Mouse (Mus musculus): ENCODE data around the gene Cnga1. TPM values are rescaled to one million over a fixed set of nuclear protein-coding genes. Genes with fewer than 3 reads are reported as not detected.

The Cnga1 gene
- polyA plus RNA-seq, 1 experiment from 2014 or later, result not detected

DNA sequence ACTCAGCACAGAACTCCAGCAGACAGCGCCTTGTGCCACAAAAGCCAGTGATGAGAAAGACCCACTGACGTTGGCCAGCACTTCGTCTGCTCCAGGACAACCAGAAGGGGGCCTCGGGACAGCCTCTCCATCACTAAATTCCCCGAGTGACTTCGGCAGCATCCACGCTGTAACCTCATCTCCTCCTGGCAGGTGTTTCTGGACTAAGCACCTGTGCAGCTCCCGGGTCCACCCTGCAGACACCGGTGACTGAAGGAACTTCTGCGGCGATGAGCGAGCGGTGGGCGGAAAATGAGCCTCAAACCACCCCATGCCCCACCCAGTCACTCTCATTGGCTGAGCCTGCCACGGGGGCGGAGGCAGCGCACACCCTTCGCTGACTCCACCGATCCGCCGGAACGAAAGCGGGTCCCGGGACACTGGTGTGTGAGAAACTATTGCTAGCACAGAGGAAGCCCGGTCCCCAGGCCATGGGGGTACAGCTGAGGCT is 3.4 kb upstream of the Cnga1 start, which contains the start of gene Nipal1:
Nipal1 (plus strand) TSS at position 378 of the 490 bp plus-strand sequence.
- DNase-seq (ENCODE audit: low spot score) (peak; percentile 82), ATAC-seq (ENCODE audit: low FRiP score) (peak; percentile 97)
- no peaks in the 10 kb centered on the region for H3K36me3 ChIP-seq (ENCODE audit: control insufficient read depth, insufficient read depth, low read length)
- no peaks in the 10 kb centered on the region for H3K9me3 ChIP-seq (ENCODE audit: control insufficient read depth, low read length)
- WGBS, result 0% methylated on average over 25 of the region's 25 CpGs
- no peak within 1 kb of the TSS for H3K27ac ChIP-seq (ENCODE audit: low read depth, low read length)
- peak within 1 kb of the TSS; percentile 40 for H3K4me3 ChIP-seq (ENCODE audit: low read depth, low read length)
- peaks cover 6% of the 10 kb centered on the region for H3K27me3 ChIP-seq (ENCODE audit: control insufficient read depth, insufficient read depth, low read length)
- H3K4me2 ChIP-seq (replicated peaks; ENCODE audit: low read depth, low read length), result peak within 1 kb of the TSS; percentile 77
- H3K9ac ChIP-seq (ENCODE audit: low read depth, low read length), result no peak within 1 kb of the TSS
- peaks cover 3% of the 10 kb centered on the region; the same call in 1 of the 2 replicates for H3K4me1 ChIP-seq (replicated peaks; ENCODE audit: control insufficient read depth, insufficient read depth, low read length)

DNA sequence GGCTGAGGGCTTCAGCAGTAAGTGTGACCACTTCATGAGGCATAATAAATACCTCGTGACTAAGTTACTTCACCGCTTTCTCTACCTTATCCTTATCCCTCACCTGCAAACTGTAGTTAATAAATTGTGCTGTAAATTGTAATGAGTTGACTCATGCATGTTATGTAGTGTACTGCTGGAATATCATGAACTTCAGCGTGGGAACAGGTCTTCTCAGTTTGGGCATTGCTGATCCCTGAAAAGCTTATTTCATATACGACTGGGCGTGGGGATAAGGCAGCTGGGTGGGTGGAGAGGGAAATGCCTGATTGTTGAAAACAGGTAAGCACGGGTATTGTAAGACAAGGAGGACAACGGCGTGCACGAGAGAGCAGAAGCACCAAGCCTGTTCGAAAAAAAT is 2.9 kb upstream of the Cnga1 start:
- H3K4me1 ChIP-seq (replicated peaks; ENCODE audit: control insufficient read depth, insufficient read depth, low read length), result peaks cover 3% of the 10 kb centered on the region; the same call in 1 of the 2 replicates
- H3K9ac ChIP-seq (ENCODE audit: low read depth, low read length), result no peak overlapping the region
- no peaks in the 10 kb centered on the region for H3K36me3 ChIP-seq (ENCODE audit: control insufficient read depth, insufficient read depth, low read length)
- no peak overlapping the region for H3K27ac ChIP-seq (ENCODE audit: low read depth, low read length)
- H3K9me3 ChIP-seq (ENCODE audit: control insufficient read depth, low read length), result no peaks in the 10 kb centered on the region
- peak overlapping the region; percentile 40 for H3K4me3 ChIP-seq (ENCODE audit: low read depth, low read length)
- WGBS, result 32% methylated on average over 10 of the region's 10 CpGs
- peak; percentile 34; the same call in 1 of the 2 replicates for ATAC-seq (ENCODE audit: low FRiP score)
- H3K4me2 ChIP-seq (replicated peaks; ENCODE audit: low read depth, low read length), result peak overlapping the region; percentile 77
- H3K27me3 ChIP-seq (ENCODE audit: control insufficient read depth, insufficient read depth, low read length), result peaks cover 6% of the 10 kb centered on the region
- no peak for DNase-seq (ENCODE audit: low spot score)

DNA sequence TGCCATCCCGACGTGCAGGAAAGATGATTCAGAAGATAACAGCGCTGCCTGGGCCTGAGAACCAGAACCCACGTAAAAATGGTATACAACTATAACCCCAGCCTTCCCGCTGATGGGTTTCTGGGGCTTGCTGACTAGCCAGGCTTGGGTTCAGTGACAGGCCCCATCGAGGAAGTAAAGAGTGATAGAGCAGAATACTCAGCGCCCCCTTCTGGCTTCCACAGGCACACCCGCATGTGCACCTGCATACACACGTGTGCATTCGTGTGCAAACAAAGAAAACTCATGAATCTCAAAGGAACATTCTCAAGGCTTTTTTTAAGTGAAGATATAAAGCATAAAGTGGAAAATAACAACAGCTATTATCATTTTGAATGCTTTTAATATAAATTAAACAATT is 2.1 kb upstream of the Cnga1 start:
- Histone ChIP-seq H3K4me1 (replicated peaks; ENCODE audit: control insufficient read depth, insufficient read depth, low read length) (peaks cover 3% of the 10 kb centered on the region; the same call in 1 of the 2 replicates), H3K27ac (ENCODE audit: low read depth, low read length) (no peak overlapping the region), H3K4me2 (replicated peaks; ENCODE audit: low read depth, low read length) (no peak overlapping the region), H3K27me3 (ENCODE audit: control insufficient read depth, insufficient read depth, low read length) (peaks cover 6% of the 10 kb centered on the region), H3K9me3 (ENCODE audit: control insufficient read depth, low read length) (no peaks in the 10 kb centered on the region), H3K9ac (ENCODE audit: low read depth, low read length) (no peak overlapping the region), H3K4me3 (ENCODE audit: low read depth, low read length) (no peak overlapping the region), H3K36me3 (ENCODE audit: control insufficient read depth, insufficient read depth, low read length) (no peaks in the 10 kb centered on the region)
- 37% methylated on average over 10 of the region's 10 CpGs for WGBS
- DNase-seq (ENCODE audit: low spot score) (peak; percentile 27), ATAC-seq (ENCODE audit: low FRiP score) (no peak)

- Histone ChIP-seq H3K27ac (ENCODE audit: low read depth, low read length) (no peak overlapping the region), H3K27me3 (ENCODE audit: control insufficient read depth, insufficient read depth, low read length) (peaks cover 6% of the 10 kb centered on the region), H3K9me3 (ENCODE audit: control insufficient read depth, low read length) (no peaks in the 10 kb centered on the region), H3K4me1 (replicated peaks; ENCODE audit: control insufficient read depth, insufficient read depth, low read length) (peaks cover 3% of the 10 kb centered on the region; the same call in 1 of the 2 replicates), H3K36me3 (ENCODE audit: control insufficient read depth, insufficient read depth, low read length) (no peaks in the 10 kb centered on the region), H3K4me3 (ENCODE audit: low read depth, low read length) (no peak overlapping the region), H3K4me2 (replicated peaks; ENCODE audit: low read depth, low read length) (no peak overlapping the region), H3K9ac (ENCODE audit: low read depth, low read length) (no peak overlapping the region)
- 85% methylated on average over 7 of the region's 7 CpGs for WGBS
- ATAC-seq (ENCODE audit: low FRiP score), result no peak
- no peak for DNase-seq (ENCODE audit: low spot score)
These were observed 420 bp downstream of the Cnga1 start for GRCm38 (mm10) chr5:72643655-72644054.

DNA sequence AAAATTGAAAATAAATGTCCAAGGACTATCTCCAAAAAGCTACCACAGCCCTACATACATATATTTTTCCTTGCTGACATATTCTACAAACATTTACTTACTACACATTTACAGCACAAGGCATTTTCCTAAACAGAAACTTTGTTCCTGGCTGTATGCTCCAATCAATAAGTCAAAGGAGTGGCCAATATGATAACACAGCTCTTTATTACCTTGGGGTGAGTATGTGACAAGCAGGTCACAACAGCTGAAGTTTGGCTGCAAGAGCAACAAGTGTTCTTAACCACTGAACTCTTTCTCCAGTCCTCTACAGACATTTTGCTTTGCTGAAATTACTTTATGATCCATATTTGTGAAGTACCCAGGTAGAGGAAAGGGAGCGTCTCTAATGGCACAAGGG is 4.0 kb downstream of the Cnga1 start:
- Histone ChIP-seq H3K4me1 (replicated peaks; ENCODE audit: control insufficient read depth, insufficient read depth, low read length) (no peaks in the 10 kb centered on the region), H3K27me3 (ENCODE audit: control insufficient read depth, insufficient read depth, low read length) (no peaks in the 10 kb centered on the region), H3K27ac (ENCODE audit: low read depth, low read length) (no peak overlapping the region), H3K9ac (ENCODE audit: low read depth, low read length) (no peak overlapping the region), H3K36me3 (ENCODE audit: control insufficient read depth, insufficient read depth, low read length) (no peaks in the 10 kb centered on the region), H3K4me2 (replicated peaks; ENCODE audit: low read depth, low read length) (no peak overlapping the region), H3K9me3 (ENCODE audit: control insufficient read depth, low read length) (no peaks in the 10 kb centered on the region), H3K4me3 (ENCODE audit: low read depth, low read length) (no peak overlapping the region)
- DNase-seq (ENCODE audit: low spot score) (no peak), ATAC-seq (ENCODE audit: low FRiP score) (no peak)
- WGBS, result 97% methylated on average over 1 of the region's 1 CpGs

DNA sequence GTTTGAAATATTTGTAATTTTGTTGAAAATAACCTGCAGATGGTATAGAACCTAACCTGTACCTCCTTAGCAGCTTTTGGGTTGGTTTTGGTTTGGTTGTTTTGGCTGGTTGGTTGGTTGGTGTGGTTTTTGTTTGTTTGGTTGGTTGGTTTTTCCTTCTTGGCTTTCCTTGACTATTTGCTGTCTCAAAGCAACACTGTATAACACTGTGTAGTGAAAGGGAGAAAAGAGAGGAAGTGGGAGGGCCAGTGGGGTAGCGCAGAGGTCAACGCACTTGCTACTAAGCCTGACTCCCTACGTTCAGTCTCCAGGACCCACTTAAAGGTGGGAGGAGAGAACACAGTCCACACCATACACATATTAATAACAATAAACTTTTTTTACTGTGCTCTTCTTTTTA is 7.5 kb downstream of the Cnga1 start:
- Histone ChIP-seq H3K36me3 (ENCODE audit: control insufficient read depth, insufficient read depth, low read length) (no peaks in the 10 kb centered on the region), H3K9ac (ENCODE audit: low read depth, low read length) (no peak overlapping the region), H3K4me3 (ENCODE audit: low read depth, low read length) (no peak overlapping the region), H3K9me3 (ENCODE audit: control insufficient read depth, low read length) (no peaks in the 10 kb centered on the region), H3K27me3 (ENCODE audit: control insufficient read depth, insufficient read depth, low read length) (no peaks in the 10 kb centered on the region), H3K4me2 (replicated peaks; ENCODE audit: low read depth, low read length) (no peak overlapping the region), H3K4me1 (replicated peaks; ENCODE audit: control insufficient read depth, insufficient read depth, low read length) (no peaks in the 10 kb centered on the region), H3K27ac (ENCODE audit: low read depth, low read length) (no peak overlapping the region)
- DNase-seq (ENCODE audit: low spot score) (no peak), ATAC-seq (ENCODE audit: low FRiP score) (no peak)
- WGBS, result 86% methylated on average over 3 of the region's 3 CpGs

- WGBS, result 72% methylated on average over 3 of the region's 3 CpGs
- no peaks in the 10 kb centered on the region for H3K4me1 ChIP-seq (replicated peaks; ENCODE audit: control insufficient read depth, insufficient read depth, low read length)
- H3K27me3 ChIP-seq (ENCODE audit: control insufficient read depth, insufficient read depth, low read length), result no peaks in the 10 kb centered on the region
- H3K27ac ChIP-seq (ENCODE audit: low read depth, low read length), result no peak overlapping the region
- no peak overlapping the region for H3K9ac ChIP-seq (ENCODE audit: low read depth, low read length)
- H3K9me3 ChIP-seq (ENCODE audit: control insufficient read depth, low read length), result no peaks in the 10 kb centered on the region
- ATAC-seq (ENCODE audit: low FRiP score) (no peak), DNase-seq (ENCODE audit: low spot score) (no peak)
- no peak overlapping the region for H3K4me2 ChIP-seq (replicated peaks; ENCODE audit: low read depth, low read length)
- H3K4me3 ChIP-seq (ENCODE audit: low read depth, low read length), result no peak overlapping the region
- H3K36me3 ChIP-seq (ENCODE audit: control insufficient read depth, insufficient read depth, low read length), result no peaks in the 10 kb centered on the region
These were observed 8.0 kb downstream of the Cnga1 start for GRCm38 (mm10) chr5:72636122-72636521.

GRCm38 (mm10) chr5:72634791-72635271 is 9.2 kb downstream of the Cnga1 start:
- H3K27ac ChIP-seq (ENCODE audit: low read depth, low read length), result no peak overlapping the region
- ATAC-seq (ENCODE audit: low FRiP score) (no peak), DNase-seq (ENCODE audit: low spot score) (no peak)
- no peaks in the 10 kb centered on the region for H3K9me3 ChIP-seq (ENCODE audit: control insufficient read depth, low read length)
- H3K4me1 ChIP-seq (replicated peaks; ENCODE audit: control insufficient read depth, insufficient read depth, low read length), result no peaks in the 10 kb centered on the region
- H3K4me3 ChIP-seq (ENCODE audit: low read depth, low read length), result no peak overlapping the region
- WGBS, result 85% methylated on average over 9 of the region's 9 CpGs
- H3K4me2 ChIP-seq (replicated peaks; ENCODE audit: low read depth, low read length), result no peak overlapping the region
- H3K27me3 ChIP-seq (ENCODE audit: control insufficient read depth, insufficient read depth, low read length), result no peaks in the 10 kb centered on the region
- H3K9ac ChIP-seq (ENCODE audit: low read depth, low read length), result no peak overlapping the region
- no peaks in the 10 kb centered on the region for H3K36me3 ChIP-seq (ENCODE audit: control insufficient read depth, insufficient read depth, low read length)

- Histone ChIP-seq H3K27ac (ENCODE audit: low read depth, low read length) (no peak overlapping the region), H3K4me2 (replicated peaks; ENCODE audit: low read depth, low read length) (no peak overlapping the region), H3K9me3 (ENCODE audit: control insufficient read depth, low read length) (no peaks in the 10 kb centered on the region), H3K4me1 (replicated peaks; ENCODE audit: control insufficient read depth, insufficient read depth, low read length) (no peaks in the 10 kb centered on the region), H3K27me3 (ENCODE audit: control insufficient read depth, insufficient read depth, low read length) (no peaks in the 10 kb centered on the region), H3K9ac (ENCODE audit: low read depth, low read length) (no peak overlapping the region), H3K36me3 (ENCODE audit: control insufficient read depth, insufficient read depth, low read length) (no peaks in the 10 kb centered on the region), H3K4me3 (ENCODE audit: low read depth, low read length) (no peak overlapping the region)
- ATAC-seq (ENCODE audit: low FRiP score) (no peak), DNase-seq (ENCODE audit: low spot score) (no peak)
- WGBS, result 92% methylated on average over 6 of the region's 6 CpGs
These were observed 14.0 kb downstream of the Cnga1 start for GRCm38 (mm10) chr5:72630026-72630425.
